Mouse (Mus musculus): ENCODE data around the gene Ulk2.
A peak's percentile ranks its signal among the peaks of the same experiment; 100 is the strongest.

Gene Ulk2

GRCm38 (mm10) chr11:61760518-61760917 lies 94.4 kb downstream of the Ulk2 start:
- DNase-seq (ENCODE audit: low read depth): peak; percentile 79

GRCm38 (mm10) chr11:61757151-61757550 lies 97.7 kb downstream of the Ulk2 start:
- no peak for DNase-seq (ENCODE audit: low read depth)

- DNase-seq (ENCODE audit: low read depth): peak; percentile 72
These were observed 103.3 kb downstream of the Ulk2 start for GRCm38 (mm10) chr11:61751612-61752011.

GRCm38 (mm10) chr11:61747161-61747560 lies 107.7 kb downstream of the Ulk2 start:
- DNase-seq (ENCODE audit: low read depth): no peak

- DNase-seq (ENCODE audit: low read depth): no peak
These were observed 109.1 kb downstream of the Ulk2 start for GRCm38 (mm10) chr11:61745781-61746180.

GRCm38 (mm10) chr11:61744460-61744859 lies 110.4 kb downstream of the Ulk2 start:
- no peak for DNase-seq (ENCODE audit: low read depth)

GRCm38 (mm10) chr11:61743768-61744167 lies 111.1 kb downstream of the Ulk2 start:
- no peak for DNase-seq (ENCODE audit: low read depth)

GRCm38 (mm10) chr11:61740500-61740899 lies 114.4 kb downstream of the Ulk2 start:
- DNase-seq (ENCODE audit: low read depth): peak; percentile 33

GRCm38 (mm10) chr11:61737290-61737689 lies 117.6 kb downstream of the Ulk2 start:
- no peak for DNase-seq (ENCODE audit: low read depth)

- DNase-seq (ENCODE audit: low read depth): no peak
These were observed 122.2 kb downstream of the Ulk2 start for GRCm38 (mm10) chr11:61732672-61733071.

GRCm38 (mm10) chr11:61728037-61728436 lies 126.8 kb downstream of the Ulk2 start:
- peak; percentile 53 for DNase-seq (ENCODE audit: low read depth)

Measured in 416B (cell line).